Mouse (Mus musculus) testis, adult 2 months (tissue): ENCODE measurements around the gene Asic2.

ENCODE experiments used
- CTCF ChIP-seq: fragments of 200-500 bp; IDR thresholded peaks from 2 replicates; pipeline ENCODE4 v1.5.1; 2012; ENCODE audit warnings: low read depth, mild to moderate bottlenecking, inconsistent platforms, low read length, moderate library complexity; ENCODE audit not compliant: control insufficient read depth, insufficient read depth, insufficient replicate concordance
- POLR2A ChIP-seq: fragments of 200-500 bp; IDR thresholded peaks from 2 replicates; pipeline ENCODE4 v1.6.1; 2012; ENCODE audit warnings: low read depth, mild to moderate bottlenecking, inconsistent platforms, low read length, moderate library complexity; ENCODE audit not compliant: control insufficient read depth

- TF ChIP-seq POLR2A = no peak
- no peak for TF ChIP-seq CTCF
Measured at GRCm38 (mm10) chr11:81041671-81042070, 926.6 kb downstream of the Asic2 start.
